Mouse (Mus musculus): ENCODE results near the gene Ssrp1. TPM values are rescaled to one million over a fixed set of nuclear protein-coding genes. Genes with fewer than 3 reads are reported as not detected.
A peak's percentile ranks its signal among the peaks of the same experiment; 100 is the strongest.

Ssrp1 gene
- polyA plus RNA-seq, 1 experiment: 70.2 TPM

DNA sequence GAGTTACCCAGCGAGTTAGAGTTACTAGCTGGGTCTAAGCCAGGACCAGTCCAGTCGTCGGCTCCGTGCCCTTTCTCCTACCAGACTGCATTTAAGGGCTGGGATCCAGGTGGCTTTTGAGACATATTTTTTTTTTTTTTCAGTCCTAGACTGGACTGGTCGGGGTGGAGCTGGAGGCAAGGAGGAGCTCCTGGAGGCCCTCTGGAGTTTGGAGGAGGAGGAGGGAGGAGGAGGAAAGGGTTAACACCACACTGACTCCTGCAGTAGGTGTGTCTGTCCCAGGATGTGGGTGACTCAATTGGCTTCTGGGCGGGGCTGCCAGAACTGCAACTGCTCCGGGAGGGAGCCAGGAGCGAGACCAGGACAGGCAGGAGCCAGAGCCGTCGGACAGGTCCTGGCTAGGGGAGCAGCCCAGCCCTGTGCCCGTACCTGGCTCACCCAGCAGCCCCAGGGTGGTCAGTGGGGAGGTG lies 23.6 kb downstream of the Ssrp1 start:
- Histone ChIP-seq H3K4me1 (ENCODE audit: control insufficient read depth, insufficient read depth, low read length) (peaks cover 20% of the 10 kb centered on the region), H3K27ac (ENCODE audit: insufficient read depth, low read depth, low read length) (peak overlapping the region; percentile 45), H3K27me3 (replicated peaks; ENCODE audit: control insufficient read depth, insufficient read depth, low read length) (no peaks in the 10 kb centered on the region), H3K36me3 (ENCODE audit: control insufficient read depth, insufficient read depth, low read length) (peaks cover 1% of the 10 kb centered on the region; the same call in 1 of the 2 replicates), H3K4me3 (ENCODE audit: insufficient read depth, low read depth, low read length) (peak overlapping the region; percentile 62)
- DNase-seq: peak; percentile 95
- TF ChIP-seq POLR2A (IDR thresholded peaks at IDR 0.05; ENCODE audit: low read depth, low read length) (no peak), CTCF (conservative IDR thresholded peaks at IDR 0.05; ENCODE audit: insufficient read depth, insufficient read length, low read depth, low read length) (no peak)
- 4% methylated on average over 11 of the region's 11 CpGs for WGBS

DNA sequence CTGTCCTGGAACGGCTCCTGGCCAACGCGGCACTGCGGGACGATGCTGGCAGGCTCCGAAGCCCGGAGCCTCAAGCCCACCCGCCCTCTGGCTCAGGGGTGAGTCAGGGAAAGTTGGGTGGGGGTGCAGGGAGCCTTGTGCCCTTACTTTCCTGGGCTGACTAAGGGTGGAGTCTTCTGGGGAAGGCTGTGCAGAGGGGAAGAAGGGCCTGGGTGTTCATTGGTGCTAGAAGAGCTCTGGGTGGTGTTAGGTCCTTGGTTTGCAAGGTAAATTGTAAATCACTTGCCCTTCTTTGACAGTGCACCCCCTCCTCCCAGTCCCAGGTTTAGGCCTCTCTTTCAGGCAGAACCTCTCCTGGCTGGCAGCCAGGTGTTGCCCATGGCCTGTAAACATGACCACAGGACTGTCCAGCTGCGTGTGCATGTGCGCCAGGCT lies 24.1 kb downstream of the Ssrp1 start:
- Histone ChIP-seq H3K4me3 (ENCODE audit: insufficient read depth, low read depth, low read length) (peak overlapping the region; percentile 62), H3K27ac (ENCODE audit: insufficient read depth, low read depth, low read length) (peak overlapping the region; percentile 40), H3K4me1 (ENCODE audit: control insufficient read depth, insufficient read depth, low read length) (peaks cover 23% of the 10 kb centered on the region), H3K27me3 (replicated peaks; ENCODE audit: control insufficient read depth, insufficient read depth, low read length) (no peaks in the 10 kb centered on the region), H3K36me3 (ENCODE audit: control insufficient read depth, insufficient read depth, low read length) (peaks cover 1% of the 10 kb centered on the region; the same call in 1 of the 2 replicates)
- 11% methylated on average over 10 of the region's 10 CpGs for WGBS
- DNase-seq: peak; percentile 80
- TF ChIP-seq POLR2A (IDR thresholded peaks at IDR 0.05; ENCODE audit: low read depth, low read length) (no peak), CTCF (conservative IDR thresholded peaks at IDR 0.05; ENCODE audit: insufficient read depth, insufficient read length, low read depth, low read length) (no peak)

DNA sequence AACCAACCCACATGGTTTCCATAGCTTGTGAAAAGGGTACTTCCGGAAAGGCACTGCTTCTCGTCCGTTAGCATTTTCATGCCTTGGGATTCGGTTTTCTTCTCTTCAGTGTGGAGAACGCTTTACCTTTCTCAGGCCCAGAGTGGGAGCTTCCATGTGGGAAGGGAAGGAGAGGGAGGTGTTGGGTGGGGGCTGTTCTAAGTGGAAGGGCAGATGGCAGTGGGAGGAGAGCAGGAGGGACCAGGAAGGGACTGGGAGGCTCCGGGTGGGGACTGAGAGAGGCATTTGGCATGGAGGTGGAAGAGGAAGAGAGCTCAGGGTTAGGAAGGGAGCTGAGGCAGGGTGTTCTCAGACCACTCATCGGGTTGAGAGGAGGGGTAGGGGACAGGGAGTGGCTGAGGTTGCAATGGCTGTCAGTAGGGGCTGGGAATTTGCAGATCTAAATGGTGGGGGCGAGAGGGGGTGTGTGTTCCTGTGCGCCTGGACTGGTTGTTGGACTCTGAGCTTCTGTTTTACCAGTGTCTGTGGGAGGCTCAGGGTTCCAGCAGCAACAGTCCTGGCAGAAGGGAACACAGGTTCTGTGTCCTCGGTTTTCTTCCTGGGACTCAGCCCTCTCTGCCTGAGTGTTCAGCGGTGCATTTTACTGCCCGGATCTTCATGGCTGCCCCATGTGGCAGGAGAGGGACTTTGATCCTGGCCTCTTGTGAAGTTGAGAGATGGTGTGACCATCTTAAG lies 28.3 kb downstream of the Ssrp1 start:
- TF ChIP-seq CTCF (conservative IDR thresholded peaks at IDR 0.05; ENCODE audit: insufficient read depth, insufficient read length, low read depth, low read length): no peak
- TF ChIP-seq POLR2A (IDR thresholded peaks at IDR 0.05; ENCODE audit: low read depth, low read length): no peak
- peak; percentile 78 for DNase-seq
- Histone ChIP-seq H3K27ac (ENCODE audit: insufficient read depth, low read depth, low read length) (peak overlapping the region; percentile 44), H3K27me3 (replicated peaks; ENCODE audit: control insufficient read depth, insufficient read depth, low read length) (no peaks in the 10 kb centered on the region), H3K36me3 (ENCODE audit: control insufficient read depth, insufficient read depth, low read length) (no peaks in the 10 kb centered on the region), H3K4me1 (ENCODE audit: control insufficient read depth, insufficient read depth, low read length) (peaks cover 34% of the 10 kb centered on the region), H3K4me3 (ENCODE audit: insufficient read depth, low read depth, low read length) (no peak overlapping the region)
- 63% methylated on average over 12 of the region's 12 CpGs for WGBS

DNA sequence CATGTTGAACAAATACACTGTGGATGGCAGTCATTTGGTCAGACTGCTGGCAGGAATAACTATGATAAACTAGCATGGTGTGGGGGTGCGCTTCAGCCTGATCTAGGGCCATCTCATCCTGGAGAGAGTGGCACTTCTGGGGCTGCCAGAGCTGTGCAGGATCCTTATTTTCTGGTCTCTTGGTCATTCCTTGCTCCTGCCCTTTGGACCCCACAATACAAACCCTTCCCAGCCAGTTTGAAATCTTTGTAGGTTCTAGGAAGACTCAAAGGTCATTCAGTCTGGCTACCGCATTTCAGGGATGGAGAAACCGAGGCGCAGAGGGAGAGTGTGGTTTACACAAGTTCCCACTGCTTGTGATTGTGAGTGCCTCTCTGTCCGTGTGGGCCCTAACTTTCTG lies 29.9 kb downstream of the Ssrp1 start:
- H3K4me1 ChIP-seq (ENCODE audit: control insufficient read depth, insufficient read depth, low read length): peaks cover 40% of the 10 kb centered on the region
- no peak overlapping the region; the same call in 1 of the 2 replicates for H3K27ac ChIP-seq (ENCODE audit: insufficient read depth, low read depth, low read length)
- 70% methylated on average over 5 of the region's 5 CpGs for WGBS
- no peaks in the 10 kb centered on the region for H3K27me3 ChIP-seq (replicated peaks; ENCODE audit: control insufficient read depth, insufficient read depth, low read length)
- TF ChIP-seq POLR2A (IDR thresholded peaks at IDR 0.05; ENCODE audit: low read depth, low read length) (no peak), CTCF (conservative IDR thresholded peaks at IDR 0.05; ENCODE audit: insufficient read depth, insufficient read length, low read depth, low read length) (no peak)
- no peak overlapping the region for H3K4me3 ChIP-seq (ENCODE audit: insufficient read depth, low read depth, low read length)
- peak; percentile 88 for DNase-seq
- no peaks in the 10 kb centered on the region for H3K36me3 ChIP-seq (ENCODE audit: control insufficient read depth, insufficient read depth, low read length)

DNA sequence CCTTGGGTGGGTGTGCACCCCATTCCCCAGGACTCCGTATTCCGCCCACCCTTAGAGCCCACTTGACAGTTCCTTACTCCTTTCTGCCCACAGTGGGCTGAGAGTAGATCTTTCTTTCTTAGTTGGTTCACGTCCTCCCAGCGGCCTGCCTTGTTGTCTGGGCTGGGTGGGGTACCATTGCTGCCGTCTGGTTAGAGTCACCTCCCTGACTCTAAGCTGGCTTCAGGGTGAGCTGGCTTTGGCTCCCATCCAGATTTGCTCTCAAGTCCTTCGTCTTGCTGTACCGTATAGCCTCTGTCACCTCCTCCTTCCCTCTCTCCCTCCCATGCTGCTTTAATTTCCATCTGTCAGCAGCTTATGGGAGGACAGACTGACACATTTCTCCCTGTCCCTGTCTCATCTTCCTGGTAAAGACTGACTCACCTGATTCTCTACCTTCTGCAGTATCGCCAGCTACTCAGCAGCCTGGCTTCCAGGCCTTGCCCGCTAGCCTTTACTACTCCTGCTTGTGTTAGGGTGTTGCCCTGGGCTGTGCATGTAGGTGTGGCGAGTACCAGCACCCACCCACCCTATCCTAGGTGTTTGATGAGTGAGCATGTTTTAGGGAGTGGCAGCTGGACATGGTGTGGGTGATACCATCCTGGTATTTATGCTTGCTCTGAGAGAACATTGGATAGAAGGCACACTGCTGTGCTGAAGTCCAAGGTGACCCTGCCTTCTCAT lies 31.0 kb downstream of the Ssrp1 start:
- Histone ChIP-seq H3K27me3 (replicated peaks; ENCODE audit: control insufficient read depth, insufficient read depth, low read length) (no peaks in the 10 kb centered on the region), H3K4me1 (ENCODE audit: control insufficient read depth, insufficient read depth, low read length) (peaks cover 47% of the 10 kb centered on the region), H3K36me3 (ENCODE audit: control insufficient read depth, insufficient read depth, low read length) (no peaks in the 10 kb centered on the region), H3K27ac (ENCODE audit: insufficient read depth, low read depth, low read length) (no peak overlapping the region), H3K4me3 (ENCODE audit: insufficient read depth, low read depth, low read length) (no peak overlapping the region)
- no peak for DNase-seq
- TF ChIP-seq CTCF (conservative IDR thresholded peaks at IDR 0.05; ENCODE audit: insufficient read depth, insufficient read length, low read depth, low read length) (no peak), POLR2A (IDR thresholded peaks at IDR 0.05; ENCODE audit: low read depth, low read length) (no peak)
- WGBS: 66% methylated on average over 10 of the region's 10 CpGs

DNA sequence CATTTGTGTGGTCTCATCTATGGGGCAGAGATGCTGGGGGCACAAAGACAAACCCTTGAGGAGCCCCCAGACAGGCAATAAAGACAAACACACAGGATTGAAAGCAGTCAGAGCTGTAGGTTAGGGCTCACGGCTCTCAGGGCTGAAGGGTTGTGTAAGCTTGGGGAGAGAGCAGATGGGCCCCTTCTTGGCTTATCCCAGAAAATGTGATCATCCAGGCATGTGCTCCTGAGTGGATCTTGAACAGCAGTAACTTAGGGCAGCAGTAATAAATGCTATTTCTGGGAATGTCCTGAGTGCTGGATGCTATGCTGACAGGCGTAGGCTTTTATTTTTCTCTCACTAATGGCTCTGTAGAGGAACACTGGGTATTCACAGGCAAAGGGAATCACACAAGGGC lies 31.6 kb downstream of the Ssrp1 start:
- 84% methylated on average over 2 of the region's 2 CpGs for WGBS
- no peak overlapping the region for H3K27ac ChIP-seq (ENCODE audit: insufficient read depth, low read depth, low read length)
- TF ChIP-seq CTCF (conservative IDR thresholded peaks at IDR 0.05; ENCODE audit: insufficient read depth, insufficient read length, low read depth, low read length): no peak
- no peak for TF ChIP-seq POLR2A (IDR thresholded peaks at IDR 0.05; ENCODE audit: low read depth, low read length)
- H3K4me1 ChIP-seq (ENCODE audit: control insufficient read depth, insufficient read depth, low read length): peaks cover 49% of the 10 kb centered on the region
- no peak for DNase-seq
- no peaks in the 10 kb centered on the region for H3K36me3 ChIP-seq (ENCODE audit: control insufficient read depth, insufficient read depth, low read length)
- H3K27me3 ChIP-seq (replicated peaks; ENCODE audit: control insufficient read depth, insufficient read depth, low read length): no peaks in the 10 kb centered on the region
- no peak overlapping the region for H3K4me3 ChIP-seq (ENCODE audit: insufficient read depth, low read depth, low read length)

DNA sequence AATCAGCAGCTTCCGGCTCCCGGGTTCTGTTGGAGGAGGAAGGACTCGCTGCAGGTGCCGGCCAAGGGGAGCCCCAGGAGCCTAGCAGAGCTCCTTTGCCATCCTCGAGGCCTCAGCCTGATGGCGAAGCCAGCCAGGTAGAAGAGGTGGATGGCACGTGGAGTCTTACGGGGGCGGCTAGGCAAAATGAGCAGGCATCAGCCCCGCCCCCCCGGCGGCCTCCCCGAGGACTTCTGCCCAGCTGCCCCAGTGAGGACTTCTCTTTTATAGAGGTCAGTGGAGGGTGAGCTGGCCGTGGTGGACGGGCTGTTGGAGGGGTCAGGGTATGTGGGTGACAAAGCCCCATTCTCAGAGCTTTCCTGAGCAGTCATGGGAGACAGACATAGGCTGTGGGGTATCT lies 33.1 kb downstream of the Ssrp1 start:
- H3K4me3 ChIP-seq (ENCODE audit: insufficient read depth, low read depth, low read length): no peak overlapping the region
- TF ChIP-seq POLR2A (IDR thresholded peaks at IDR 0.05; ENCODE audit: low read depth, low read length) (no peak), CTCF (conservative IDR thresholded peaks at IDR 0.05; ENCODE audit: insufficient read depth, insufficient read length, low read depth, low read length) (no peak)
- no peaks in the 10 kb centered on the region for H3K27me3 ChIP-seq (replicated peaks; ENCODE audit: control insufficient read depth, insufficient read depth, low read length)
- DNase-seq: no peak
- H3K4me1 ChIP-seq (ENCODE audit: control insufficient read depth, insufficient read depth, low read length): peaks cover 46% of the 10 kb centered on the region
- 60% methylated on average over 15 of the region's 15 CpGs for WGBS
- H3K27ac ChIP-seq (ENCODE audit: insufficient read depth, low read depth, low read length): no peak overlapping the region
- H3K36me3 ChIP-seq (ENCODE audit: control insufficient read depth, insufficient read depth, low read length): no peaks in the 10 kb centered on the region
